Mouse (Mus musculus): ENCODE data around the gene Hspa1a.

DNA sequence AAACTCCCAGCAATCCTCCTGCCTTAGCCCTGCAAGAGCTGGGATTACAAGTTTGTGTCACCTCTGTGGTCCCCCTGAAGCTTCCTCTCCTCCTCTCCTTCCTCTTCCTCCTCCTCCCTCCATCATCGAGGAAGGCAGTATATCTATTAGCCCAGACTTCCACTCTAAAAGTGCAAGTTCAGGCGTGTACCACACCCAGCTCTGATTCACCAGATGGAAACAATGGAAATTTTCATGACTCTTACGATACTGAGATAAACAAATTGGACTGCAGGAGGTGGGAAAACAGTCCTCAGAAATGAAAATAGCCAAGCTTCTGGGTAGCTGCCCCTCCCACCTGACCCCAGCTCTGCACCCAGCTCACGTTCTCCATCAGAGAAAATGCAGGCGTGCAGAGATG, 6.3 kb downstream of the Hspa1a start:
- TF ChIP-seq EP300 (IDR thresholded peaks at IDR 0.05; ENCODE audit: insufficient read depth, low read depth, low read length) (no peak), POLR2A (IDR thresholded peaks at IDR 0.05; ENCODE audit: insufficient read depth, low read length) (no peak)

All from ES-Bruce4 (cell line).